Mouse (Mus musculus) ES-Bruce4 (cell line): Measurements from ENCODE around the gene Magt1. TPM values are rescaled to one million over a fixed set of nuclear protein-coding genes. Genes with fewer than 3 reads are reported as not detected.

ENCODE experiments used
- H3K27ac ChIP-seq: 2 replicates; pipeline ENCODE4 v1.5.1; 2012; ENCODE audit warnings: low read length, inconsistent platforms; ENCODE audit not compliant: insufficient read depth
- H3K27me3 ChIP-seq: 2 replicates; pipeline ENCODE4 v1.6.1; 2012; ENCODE audit warnings: mild to moderate bottlenecking, low read length, inconsistent platforms; ENCODE audit not compliant: control insufficient read depth, poor library complexity, insufficient read depth, severe bottlenecking
- H3K36me3 ChIP-seq: 2 replicates; pipeline ENCODE4 v1.6.1; 2012; ENCODE audit warnings: inconsistent platforms, mild to moderate bottlenecking, low read length, moderate library complexity; ENCODE audit not compliant: control insufficient read depth, poor library complexity, insufficient read depth, severe bottlenecking
- H3K4me1 ChIP-seq: one replicate; pipeline ENCODE4 v1.8.1; 2011; ENCODE audit warnings: low read length; ENCODE audit not compliant: control insufficient read depth, insufficient read depth
- H3K4me3 ChIP-seq: 2 replicates; pipeline ENCODE4 v1.5.1; 2011; ENCODE audit warnings: low read depth, mild to moderate bottlenecking, low read length
- H3K9ac ChIP-seq: 2 replicates; pipeline ENCODE4 v1.6.1; 2012; ENCODE audit warnings: low read depth, mild to moderate bottlenecking, inconsistent platforms; ENCODE audit not compliant: poor library complexity, severe bottlenecking
- H3K9me3 ChIP-seq: replicated peaks from 2 replicates; pipeline ENCODE4 v1.6.1; 2012; ENCODE audit warnings: mild to moderate bottlenecking, low read length, inconsistent platforms; ENCODE audit not compliant: control insufficient read depth, poor library complexity, insufficient read depth, severe bottlenecking
- CTCF ChIP-seq: IDR thresholded peaks from one replicate; pipeline ENCODE4 v1.8.1; 2011; ENCODE audit warnings: low read depth, low read length
- EP300 ChIP-seq: IDR thresholded peaks from 2 replicates; pipeline ENCODE4 v1.6.1; 2011; ENCODE audit warnings: low read depth, low read length; ENCODE audit not compliant: insufficient read depth
- POLR2A ChIP-seq: IDR thresholded peaks from one replicate; pipeline ENCODE4 v1.8.1; 2011; ENCODE audit warnings: low read length; ENCODE audit not compliant: insufficient read depth
- polyA plus RNA-seq: library from polyadenylated mRNA; stranded (reverse); fragments of >200 nt; gene quantifications from 2 replicates; pipeline ENCODE4 v1.2.4, GENCODE M21; 2011; ENCODE audit warnings: low read depth; ENCODE audit not compliant: missing spikeins, insufficient read depth, insufficient read length

The Magt1 gene
- polyA plus RNA-seq, 1 experiment: 38.9 TPM

GRCm38 (mm10) chrX:106037185-106037752, 25.6 kb upstream of the Magt1 start:
- H3K4me3 ChIP-seq: no peak overlapping the region
- no peaks in the 10 kb centered on the region for H3K27me3 ChIP-seq
- no peak overlapping the region for H3K27ac ChIP-seq
- no peaks in the 10 kb centered on the region for H3K4me1 ChIP-seq
- H3K36me3 ChIP-seq: no peaks in the 10 kb centered on the region
- TF ChIP-seq POLR2A: no peak
- no peak for TF ChIP-seq EP300
- TF ChIP-seq CTCF: no peak
- H3K9ac ChIP-seq: no peak overlapping the region
- no peaks in the 10 kb centered on the region for H3K9me3 ChIP-seq

DNA sequence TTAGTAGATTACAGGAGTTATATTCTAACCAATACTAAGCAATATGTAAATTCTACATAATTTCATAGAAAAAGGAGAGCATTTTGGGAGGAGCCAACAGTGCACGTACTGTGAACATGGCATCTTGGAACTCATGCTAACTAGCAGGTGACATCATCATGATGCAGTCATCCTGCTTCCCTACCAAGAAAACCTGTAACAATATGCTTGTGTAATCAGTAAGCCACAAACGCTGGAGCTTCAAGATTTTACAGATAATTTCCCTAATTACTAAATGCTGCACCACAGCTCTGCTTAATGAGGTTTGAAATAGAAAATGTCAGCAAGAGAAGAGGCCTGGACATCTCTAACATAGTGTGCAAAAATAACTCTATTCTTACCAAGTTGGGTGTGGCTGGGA, 24.0 kb upstream of the Magt1 start:
- no peak for TF ChIP-seq CTCF
- TF ChIP-seq EP300: no peak
- TF ChIP-seq POLR2A: no peak
- no peaks in the 10 kb centered on the region for H3K27me3 ChIP-seq
- H3K27ac ChIP-seq: no peak overlapping the region

GRCm38 (mm10) chrX:106031124-106031523, 19.4 kb upstream of the Magt1 start:
- H3K27me3 ChIP-seq: no peaks in the 10 kb centered on the region
- no peaks in the 10 kb centered on the region for H3K36me3 ChIP-seq
- no peak for TF ChIP-seq EP300
- no peak for TF ChIP-seq POLR2A
- no peak for TF ChIP-seq CTCF
- no peak overlapping the region for H3K4me3 ChIP-seq
- H3K9ac ChIP-seq: no peak overlapping the region
- no peaks in the 10 kb centered on the region for H3K4me1 ChIP-seq
- H3K9me3 ChIP-seq: no peaks in the 10 kb centered on the region
- no peak overlapping the region for H3K27ac ChIP-seq

More for the DNA sequence above, 24.0 kb upstream of the Magt1 start:
- no peaks in the 10 kb centered on the region for H3K9me3 ChIP-seq
- no peaks in the 10 kb centered on the region for H3K4me1 ChIP-seq
- no peak overlapping the region for H3K9ac ChIP-seq
- no peak overlapping the region for H3K4me3 ChIP-seq
- H3K36me3 ChIP-seq: no peaks in the 10 kb centered on the region

DNA sequence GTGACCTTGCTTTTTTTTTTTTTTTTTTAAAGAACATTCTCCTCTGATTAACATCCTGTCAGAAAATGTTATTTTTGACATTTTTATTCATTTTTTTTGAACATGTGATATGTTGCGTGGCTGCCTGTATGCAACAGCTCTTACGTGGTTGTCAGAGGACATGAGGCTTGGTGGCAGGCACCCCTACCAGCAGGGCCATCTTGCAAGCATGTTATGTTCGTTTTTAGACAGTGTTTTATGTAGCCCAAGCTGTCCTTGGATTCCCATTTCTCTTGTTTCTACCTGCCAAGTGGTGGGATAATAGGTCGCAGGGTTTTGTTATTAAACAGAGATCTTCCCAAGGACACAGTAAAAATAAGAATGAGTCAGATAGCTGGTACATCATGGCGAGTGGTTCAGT, 18.5 kb upstream of the Magt1 start:
- H3K36me3 ChIP-seq: no peaks in the 10 kb centered on the region
- H3K27ac ChIP-seq: no peak overlapping the region
- TF ChIP-seq CTCF (no peak), POLR2A (no peak), EP300 (no peak)
- H3K9me3 ChIP-seq: no peaks in the 10 kb centered on the region
- H3K27me3 ChIP-seq: no peaks in the 10 kb centered on the region
- no peak overlapping the region for H3K4me3 ChIP-seq
- H3K9ac ChIP-seq: no peak overlapping the region
- no peaks in the 10 kb centered on the region for H3K4me1 ChIP-seq

DNA sequence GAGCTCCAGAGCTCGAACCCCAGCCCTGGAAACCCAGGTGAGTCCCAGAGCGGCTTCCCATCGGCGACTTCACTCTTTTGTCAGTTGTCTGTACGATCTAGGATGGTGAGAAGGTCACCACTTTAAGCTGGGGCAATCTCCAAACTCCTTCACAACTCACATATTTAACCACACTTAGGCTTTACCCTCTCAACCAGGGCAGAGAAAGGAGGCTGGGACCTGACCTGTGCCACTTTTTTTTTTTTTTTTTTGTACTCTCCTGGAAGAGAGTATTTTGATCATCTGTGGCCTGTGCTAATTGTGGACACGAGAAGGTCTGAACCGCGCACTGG, 15.6 kb upstream of the Magt1 start:
- Histone ChIP-seq H3K36me3 (no peaks in the 10 kb centered on the region), H3K27me3 (no peaks in the 10 kb centered on the region), H3K4me3 (peak overlapping the region; percentile 61), H3K9ac (peak overlapping the region; percentile 77), H3K9me3 (no peaks in the 10 kb centered on the region), H3K27ac (no peak overlapping the region), H3K4me1 (no peaks in the 10 kb centered on the region)
- no peak for TF ChIP-seq POLR2A
- no peak for TF ChIP-seq EP300
- no peak for TF ChIP-seq CTCF

- H3K9me3 ChIP-seq: no peaks in the 10 kb centered on the region
- no peaks in the 10 kb centered on the region for H3K27me3 ChIP-seq
- peaks cover 4% of the 10 kb centered on the region for H3K36me3 ChIP-seq
- no peaks in the 10 kb centered on the region for H3K4me1 ChIP-seq
- H3K27ac ChIP-seq: peak within 1 kb of the TSS; percentile 47
- 0 out of 2 replicates have a peak, but pooled peaks have one; percentile 38 for TF ChIP-seq EP300
- TF ChIP-seq CTCF: peak; percentile 46
- peak; percentile 79 for TF ChIP-seq POLR2A
- peak within 1 kb of the TSS; percentile 61 for H3K4me3 ChIP-seq
- peak within 1 kb of the TSS; percentile 77 for H3K9ac ChIP-seq
Measured at GRCm38 (mm10) chrX:106026418-106027342, 15.0 kb upstream of the Magt1 start, which contains the start of gene Atp7a. Atp7a (plus strand) TSS chrX:106027276.
